Mouse (Mus musculus) adrenal gland, postnatal 10 days (tissue): ENCODE data around the gene Trnp1. TPM values are rescaled to one million over a fixed set of nuclear protein-coding genes. Genes with fewer than 3 reads are reported as not detected.
A peak's percentile ranks its signal among the peaks of the same experiment; 100 is the strongest.

Experiments used
- DNase-seq: peaks from one replicate; pipeline ENCODE4 v3.0.0; 2021; ENCODE audit warnings: mixed read lengths
- total RNA-seq, 2 experiments: library from RNA; stranded (reverse); gene quantifications; 2 replicates each; pipeline ENCODE4 v1.2.3; 2021

Gene Trnp1
- total RNA-seq, 2 experiments from 2014 or later, result 6.2 to 9.3 TPM

GRCm38 (mm10) chr4:133494867-133495266 is 3.5 kb downstream of the Trnp1 start:
- no peak for DNase-seq

GRCm38 (mm10) chr4:133494432-133494831 is 3.9 kb downstream of the Trnp1 start:
- DNase-seq, result peak; percentile 95

- DNase-seq, result peak; percentile 27
Measured at GRCm38 (mm10) chr4:133493895-133494294, 4.5 kb downstream of the Trnp1 start.

- DNase-seq, result peak; percentile 47
Measured at GRCm38 (mm10) chr4:133491800-133492199, 6.5 kb downstream of the Trnp1 start.

- DNase-seq, result no peak
Measured at GRCm38 (mm10) chr4:133489489-133490245, 8.7 kb downstream of the Trnp1 start.

- no peak for DNase-seq
Measured at GRCm38 (mm10) chr4:133488619-133489392, 9.5 kb downstream of the Trnp1 start.

GRCm38 (mm10) chr4:133486673-133487357 is 11.5 kb downstream of the Trnp1 start:
- DNase-seq, result no peak

GRCm38 (mm10) chr4:133485691-133486425 is 12.5 kb downstream of the Trnp1 start:
- no peak for DNase-seq

GRCm38 (mm10) chr4:133484266-133485025 is 13.9 kb downstream of the Trnp1 start:
- DNase-seq, result peak; percentile 39

GRCm38 (mm10) chr4:133482479-133482878 is 15.9 kb downstream of the Trnp1 start:
- no peak for DNase-seq

- no peak for DNase-seq
Measured at GRCm38 (mm10) chr4:133481488-133481887, 16.9 kb downstream of the Trnp1 start.

- DNase-seq, result no peak
Measured at GRCm38 (mm10) chr4:133480754-133481153, 17.6 kb downstream of the Trnp1 start.

GRCm38 (mm10) chr4:133480185-133480537 is 18.2 kb downstream of the Trnp1 start:
- DNase-seq, result no peak

- peak; percentile 99 for DNase-seq
Measured at GRCm38 (mm10) chr4:133479458-133480184, 18.7 kb downstream of the Trnp1 start, which contains the start of gene Tent5b. Gene Tent5b, plus strand, starts transcription at chr4:133480132.

GRCm38 (mm10) chr4:133473833-133474232 is 24.5 kb downstream of the Trnp1 start:
- DNase-seq, result no peak

- DNase-seq, result no peak
Measured at GRCm38 (mm10) chr4:133471135-133471821, 27.1 kb downstream of the Trnp1 start.

GRCm38 (mm10) chr4:133469122-133469521 is 29.2 kb downstream of the Trnp1 start:
- DNase-seq, result no peak

GRCm38 (mm10) chr4:133468080-133468479 is 30.3 kb downstream of the Trnp1 start:
- DNase-seq, result peak; percentile 91

GRCm38 (mm10) chr4:133463184-133463583 is 35.2 kb downstream of the Trnp1 start:
- DNase-seq, result no peak

GRCm38 (mm10) chr4:133461362-133461761 is 37.0 kb downstream of the Trnp1 start:
- no peak for DNase-seq
